8 mouse cellular contexts compared by ENCODE assay signal in the genomic region with DNA sequence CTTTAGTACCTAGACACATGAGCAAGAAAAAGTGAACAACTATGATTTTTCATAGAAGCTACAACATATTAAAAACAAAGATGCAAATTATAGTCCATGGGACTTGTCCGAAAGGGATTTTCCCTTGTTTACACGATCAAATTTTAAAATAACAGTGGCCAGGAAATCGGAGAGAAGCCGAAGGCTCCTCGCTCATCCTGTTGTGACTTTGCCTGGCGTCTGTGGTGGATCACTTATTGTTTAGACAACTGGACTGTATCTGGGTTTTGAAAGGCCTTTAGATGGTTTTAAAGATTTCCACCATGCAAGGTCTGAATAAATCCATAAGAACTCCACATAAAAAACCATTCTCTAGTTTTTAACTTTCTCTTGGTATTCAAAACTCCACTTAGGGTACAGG. TPM values are rescaled to one million over a fixed set of nuclear protein-coding genes. Genes with fewer than 3 reads are reported as not detected.
A peak's percentile ranks its signal among the peaks of the same experiment; 100 is the strongest.
DNase-seq lines count a peak whose midpoint lies in the region; ATAC-seq and TF ChIP-seq lines count a peak whose summit lies in the region.

No protein-coding gene starts in this region.

- H3K4me2 ChIP-seq in hindbrain, embryonic 12.5 days (replicated peaks) = 0 out of 2 replicates have a peak overlapping the region, but pooled peaks have one; percentile 73
- H3K4me2 ChIP-seq in lung, embryonic 15.5 days = peak overlapping the region; percentile 55

- no peak for ATAC-seq in hindbrain, embryonic 12.5 days (ENCODE audit: low FRiP score)
- no peak for ATAC-seq in lung, embryonic 15.5 days (ENCODE audit: borderline replicate concordance, extremely low read depth, low FRiP score, low TSS enrichment)
- no peak for ATAC-seq in CD4-positive, CD25-positive, alpha-beta regulatory T cell, adult 4 months

- H3K9me3 ChIP-seq in embryonic facial prominence, embryonic 10.5 days = no peaks in the 10 kb centered on the region
- no peaks in the 10 kb centered on the region for H3K9me3 ChIP-seq in hindbrain, embryonic 12.5 days (replicated peaks)
- no peaks in the 10 kb centered on the region for H3K9me3 ChIP-seq in lung, embryonic 15.5 days

- no peaks in the 10 kb centered on the region for H3K27me3 ChIP-seq in kidney, adult 2 months (replicated peaks; ENCODE audit: control insufficient read depth, insufficient read depth, low read length)
- peaks cover 15% of the 10 kb centered on the region; the same call in 1 of the 2 replicates for H3K27me3 ChIP-seq in embryonic facial prominence, embryonic 10.5 days (replicated peaks; ENCODE audit: low read depth, poor library complexity, severe bottlenecking)
- no peaks in the 10 kb centered on the region for H3K27me3 ChIP-seq in hindbrain, embryonic 12.5 days
- no peaks in the 10 kb centered on the region for H3K27me3 ChIP-seq in lung, embryonic 15.5 days

- H3K9ac ChIP-seq in hindbrain, embryonic 12.5 days = no peak overlapping the region
- no peak overlapping the region for H3K9ac ChIP-seq in lung, embryonic 15.5 days

- peaks cover 13% of the 10 kb centered on the region; the same call in 1 of the 2 replicates for H3K4me1 ChIP-seq in kidney, adult 2 months (ENCODE audit: control insufficient read depth, insufficient read depth, low read length)
- H3K4me1 ChIP-seq in embryonic facial prominence, embryonic 10.5 days = peaks cover 9% of the 10 kb centered on the region
- H3K4me1 ChIP-seq in hindbrain, embryonic 12.5 days = peaks cover 6% of the 10 kb centered on the region
- H3K4me1 ChIP-seq in lung, embryonic 15.5 days = peaks cover 4% of the 10 kb centered on the region; the same call in 1 of the 2 replicates

- WGBS in kidney, adult 2 months = 10% methylated on average over 6 of the region's 6 CpGs
- WGBS in embryonic facial prominence, embryonic 10.5 days = 60% methylated on average over 6 of the region's 6 CpGs
- WGBS in hindbrain, embryonic 12.5 days = 83% methylated on average over 6 of the region's 6 CpGs
- WGBS in lung, embryonic 15.5 days = 48% methylated on average over 6 of the region's 6 CpGs

- no peak for TF ChIP-seq CTCF in kidney, adult 2 months (conservative IDR thresholded peaks at IDR 0.05; ENCODE audit: insufficient read depth, insufficient read length, low read depth, low read length)

- peak overlapping the region; percentile 93 for H3K4me3 ChIP-seq in kidney, adult 2 months (ENCODE audit: insufficient read depth, low read depth, low read length)
- 0 out of 2 replicates have a peak overlapping the region, but pooled peaks have one; percentile 79 for H3K4me3 ChIP-seq in embryonic facial prominence, embryonic 10.5 days
- no peak overlapping the region for H3K4me3 ChIP-seq in hindbrain, embryonic 12.5 days
- peak overlapping the region; percentile 93 for H3K4me3 ChIP-seq in lung, embryonic 15.5 days

- peak overlapping the region; percentile 76 for H3K27ac ChIP-seq in kidney, adult 2 months (ENCODE audit: insufficient read depth, low read depth, low read length)
- no peak overlapping the region for H3K27ac ChIP-seq in embryonic facial prominence, embryonic 10.5 days (replicated peaks)
- no peak overlapping the region for H3K27ac ChIP-seq in hindbrain, embryonic 12.5 days
- peak overlapping the region; percentile 30; the same call in 1 of the 2 replicates for H3K27ac ChIP-seq in lung, embryonic 15.5 days

- no peak for TF ChIP-seq POLR2A in kidney, adult 2 months (IDR thresholded peaks at IDR 0.05; ENCODE audit: low read depth, low read length)

- DNase-seq in kidney, adult 2 months = peak; percentile 59
- no peak for DNase-seq in kidney, postnatal 14 days
- DNase-seq in embryonic facial prominence, embryonic 10.5 days (ENCODE audit: low spot score) = no peak
- no peak for DNase-seq in adrenal gland, adult 8-10 months
- no peak for DNase-seq in layer of hippocampus, adult 11-12 months (ENCODE audit: low spot score)

- H3K36me3 ChIP-seq in kidney, adult 2 months (ENCODE audit: control insufficient read depth, insufficient read depth, low read length) = no peaks in the 10 kb centered on the region
- no peaks in the 10 kb centered on the region for H3K36me3 ChIP-seq in embryonic facial prominence, embryonic 10.5 days (replicated peaks)
- H3K36me3 ChIP-seq in hindbrain, embryonic 12.5 days = no peaks in the 10 kb centered on the region
- no peaks in the 10 kb centered on the region for H3K36me3 ChIP-seq in lung, embryonic 15.5 days

RNA-seq across cellular contexts. Expression of a gene that starts 1.6 kb away (rescaled TPM):
- 75.7 and 76.4 TPM in 2 replicates for polyA plus RNA-seq in kidney, adult 2 months (2012; rRNA removed)
- 8.2 and 10.7 TPM in 2 replicates for polyA plus RNA-seq in embryonic facial prominence, embryonic 10.5 days (2016; fragmentation: Nextera tagmentation; extraction: Ambion mirVana)
- 16.1 and 19.6 TPM in 2 replicates for polyA plus RNA-seq in hindbrain, embryonic 12.5 days (2016; fragmentation: Nextera tagmentation; extraction: Ambion mirVana)
- 26.6 and 28.2 TPM in 2 replicates for polyA plus RNA-seq in lung, embryonic 15.5 days (2015; fragmentation: Nextera tagmentation; extraction: Ambion mirVana)
- total RNA-seq in adrenal gland, adult 8-10 months (2022) = 10 to 100 TPM; 27.8 to 51.3 (median 42.8) TPM
- polyA plus RNA-seq in CD4-positive, CD25-positive, alpha-beta regulatory T cell, adult 4 months (2017; shearing (Covaris generic)) = 10 to 100 TPM; 16.3 to 24.3 TPM

Comparison
In these comparisons a context has a peak if more than half of its experiments do, and no peak if none do; other contexts are left out.
1. H3K27ac ChIP-seq: peak in kidney, adult 2 months (single experiment) and lung, embryonic 15.5 days (single experiment); none in embryonic facial prominence, embryonic 10.5 days (single experiment) and hindbrain, embryonic 12.5 days (single experiment).